Mouse (Mus musculus): ENCODE data around the gene Defb3. TPM values are rescaled to one million over a fixed set of nuclear protein-coding genes. Genes with fewer than 3 reads are reported as not detected.

Gene Defb3
- polyA plus RNA-seq (2012; rRNA removed) = not detected in 2 replicates

GRCm38 (mm10) chr8:19293060-19293459, at the start of gene Defb3:
Defb3 (plus strand) TSS chr8:19293360.

GRCm38 (mm10) chr8:19247280-19247679, 45.9 kb upstream of the Defb3 start, which contains the start of gene Defb5:
Defb5 (plus strand) TSS chr8:19247580.

Other genes starting within 250 kb of the Defb3 start
- gene Defb39, start 228.6 kb upstream of the Defb3 start, polyA plus RNA-seq (2012; rRNA removed) = not detected in 2 replicates
- gene Defb12, start 178.5 kb upstream of the Defb3 start, polyA plus RNA-seq (2012; rRNA removed) = not detected in 2 replicates
- gene Defb34, start 169.6 kb upstream of the Defb3 start, polyA plus RNA-seq (2012; rRNA removed) = not detected in 2 replicates
- not detected in 2 replicates for gene Gm45826, start 152.6 kb upstream of the Defb3 start, polyA plus RNA-seq (2012; rRNA removed)
- not detected in 2 replicates for gene Defb14, start 99.0 kb upstream of the Defb3 start, polyA plus RNA-seq (2012; rRNA removed)
- not detected in 2 replicates for gene Defb4, start 94.7 kb upstream of the Defb3 start, polyA plus RNA-seq (2012; rRNA removed)
- not detected in 2 replicates for gene Defb6, start 67.9 kb upstream of the Defb3 start, polyA plus RNA-seq (2012; rRNA removed)
- not detected in 2 replicates for gene Defb46, start 53.4 kb upstream of the Defb3 start, polyA plus RNA-seq (2012; rRNA removed)
- not detected in 2 replicates for gene Defb5, start 45.8 kb upstream of the Defb3 start, polyA plus RNA-seq (2012; rRNA removed)
- not detected in 2 replicates for gene Defb8, start 154.2 kb downstream of the Defb3 start, polyA plus RNA-seq (2012; rRNA removed)
- not detected in 2 replicates for gene Defb7, start 201.7 kb downstream of the Defb3 start, polyA plus RNA-seq (2012; rRNA removed)